Mouse (Mus musculus): ENCODE measurements around the gene Tbxas1. TPM values are rescaled to one million over a fixed set of nuclear protein-coding genes. Genes with fewer than 3 reads are reported as not detected.

Gene Tbxas1
- polyA plus RNA-seq, 1 experiment from 2014 or later, result 3.4 TPM

DNA sequence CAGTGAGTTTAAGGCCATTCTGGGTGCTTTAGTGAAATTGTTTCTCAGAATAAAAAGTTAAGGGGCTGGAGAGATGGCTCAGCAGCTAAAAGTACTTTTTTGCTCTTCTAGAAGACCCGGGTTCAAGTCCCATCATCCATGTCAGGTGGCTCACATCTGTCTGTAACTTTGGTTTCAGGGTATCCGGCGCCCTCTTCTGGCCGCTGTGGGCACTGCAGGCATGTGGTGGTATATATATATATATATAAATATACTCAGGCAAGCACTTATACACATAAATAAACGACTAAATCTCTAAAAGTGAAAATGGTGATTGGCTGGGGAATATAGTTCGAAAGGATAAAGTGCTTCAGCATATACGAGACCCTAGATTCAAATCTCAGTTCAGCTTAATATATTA lies 143.6 kb downstream of the Tbxas1 start:
- no peak overlapping the region for H3K27ac ChIP-seq
- H3K4me2 ChIP-seq, result no peak overlapping the region
- H3K9ac ChIP-seq, result no peak overlapping the region
- H3K36me3 ChIP-seq, result no peaks in the 10 kb centered on the region
- H3K9me3 ChIP-seq, result no peaks in the 10 kb centered on the region
- H3K4me3 ChIP-seq, result no peak overlapping the region
- 72% methylated on average over 7 of the region's 7 CpGs for WGBS
- no peak for ATAC-seq (ENCODE audit: borderline replicate concordance, extremely low read depth, low FRiP score, low TSS enrichment)
- no peaks in the 10 kb centered on the region for H3K27me3 ChIP-seq
- H3K4me1 ChIP-seq, result no peaks in the 10 kb centered on the region

- Histone ChIP-seq H3K36me3 (no peaks in the 10 kb centered on the region), H3K9me3 (no peaks in the 10 kb centered on the region), H3K4me3 (no peak overlapping the region), H3K4me2 (no peak overlapping the region), H3K4me1 (no peaks in the 10 kb centered on the region), H3K27ac (no peak overlapping the region), H3K27me3 (no peaks in the 10 kb centered on the region), H3K9ac (no peak overlapping the region)
- no peak for ATAC-seq (ENCODE audit: borderline replicate concordance, extremely low read depth, low FRiP score, low TSS enrichment)
- WGBS, result 38% methylated on average over 5 of the region's 5 CpGs
These were observed 144.0 kb downstream of the Tbxas1 start for GRCm38 (mm10) chr6:39019219-39019618.

DNA sequence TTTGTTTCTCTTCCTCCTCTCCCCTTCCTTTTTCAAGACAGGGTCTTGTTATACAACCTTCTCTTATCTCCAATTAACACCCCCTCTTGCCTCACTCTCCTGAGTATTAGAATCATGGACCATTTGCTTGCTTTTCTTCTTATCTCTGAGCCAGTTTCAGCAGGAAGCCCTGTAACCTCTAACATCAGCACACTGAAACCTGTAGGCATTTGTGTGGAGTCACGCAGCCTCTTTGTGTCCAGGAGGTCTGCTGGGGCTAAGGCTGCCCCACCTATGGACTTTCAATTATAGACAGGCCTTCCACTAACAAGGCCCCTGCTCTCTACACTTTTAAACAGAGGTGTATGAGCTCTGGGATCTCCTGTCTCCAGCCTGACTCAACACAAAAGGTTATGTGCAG lies 146.7 kb downstream of the Tbxas1 start:
- WGBS, result 72% methylated on average over 1 of the region's 1 CpGs
- ATAC-seq (ENCODE audit: borderline replicate concordance, extremely low read depth, low FRiP score, low TSS enrichment), result no peak; the same call in 1 of the 2 replicates

GRCm38 (mm10) chr6:39022461-39023181 lies 147.4 kb downstream of the Tbxas1 start:
- Histone ChIP-seq H3K4me3 (no peak overlapping the region), H3K36me3 (no peaks in the 10 kb centered on the region), H3K4me1 (no peaks in the 10 kb centered on the region), H3K27ac (no peak overlapping the region), H3K4me2 (no peak overlapping the region), H3K9me3 (no peaks in the 10 kb centered on the region), H3K9ac (no peak overlapping the region), H3K27me3 (no peaks in the 10 kb centered on the region)
- WGBS, result 69% methylated on average over 7 of the region's 7 CpGs
- no peak for ATAC-seq (ENCODE audit: borderline replicate concordance, extremely low read depth, low FRiP score, low TSS enrichment)

More for the DNA sequence above, 146.7 kb downstream of the Tbxas1 start:
- Histone ChIP-seq H3K27ac (no peak overlapping the region), H3K9ac (no peak overlapping the region), H3K27me3 (no peaks in the 10 kb centered on the region), H3K4me2 (no peak overlapping the region), H3K4me1 (no peaks in the 10 kb centered on the region), H3K36me3 (no peaks in the 10 kb centered on the region), H3K4me3 (no peak overlapping the region), H3K9me3 (no peaks in the 10 kb centered on the region)

GRCm38 (mm10) chr6:39024631-39025030 lies 149.4 kb downstream of the Tbxas1 start:
- no peak overlapping the region for H3K9ac ChIP-seq
- H3K4me1 ChIP-seq, result no peaks in the 10 kb centered on the region
- WGBS, result 13% methylated on average over 4 of the region's 4 CpGs
- no peak overlapping the region for H3K4me2 ChIP-seq
- no peaks in the 10 kb centered on the region for H3K27me3 ChIP-seq
- no peak for ATAC-seq (ENCODE audit: borderline replicate concordance, extremely low read depth, low FRiP score, low TSS enrichment)
- H3K4me3 ChIP-seq, result no peak overlapping the region
- H3K27ac ChIP-seq, result no peak overlapping the region
- no peaks in the 10 kb centered on the region for H3K9me3 ChIP-seq
- no peaks in the 10 kb centered on the region for H3K36me3 ChIP-seq

DNA sequence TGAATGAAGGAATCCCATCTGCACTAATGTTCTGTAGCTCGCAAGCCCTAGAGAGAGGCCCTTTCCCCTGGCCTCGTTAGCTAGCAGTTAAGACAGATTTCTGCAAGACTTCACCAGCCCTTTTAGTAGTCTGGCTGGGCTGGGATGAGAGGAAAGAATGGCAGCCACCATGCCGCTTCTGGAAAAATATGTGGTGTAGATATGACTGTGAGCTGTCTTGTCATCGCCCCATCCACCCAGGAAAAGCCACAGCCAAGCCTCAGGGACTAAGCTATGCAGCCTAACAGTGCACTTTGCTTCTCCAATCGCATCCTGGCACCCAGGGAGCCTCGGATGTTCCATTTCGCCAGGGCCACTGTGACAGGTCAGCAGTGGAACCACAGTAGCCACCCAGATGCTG lies 149.8 kb downstream of the Tbxas1 start:
- Histone ChIP-seq H3K9ac (no peak overlapping the region), H3K27me3 (no peaks in the 10 kb centered on the region), H3K36me3 (no peaks in the 10 kb centered on the region), H3K4me1 (no peaks in the 10 kb centered on the region), H3K4me2 (no peak overlapping the region), H3K9me3 (no peaks in the 10 kb centered on the region), H3K27ac (no peak overlapping the region), H3K4me3 (no peak overlapping the region)
- WGBS, result 56% methylated on average over 7 of the region's 7 CpGs
- ATAC-seq (ENCODE audit: borderline replicate concordance, extremely low read depth, low FRiP score, low TSS enrichment), result no peak

DNA sequence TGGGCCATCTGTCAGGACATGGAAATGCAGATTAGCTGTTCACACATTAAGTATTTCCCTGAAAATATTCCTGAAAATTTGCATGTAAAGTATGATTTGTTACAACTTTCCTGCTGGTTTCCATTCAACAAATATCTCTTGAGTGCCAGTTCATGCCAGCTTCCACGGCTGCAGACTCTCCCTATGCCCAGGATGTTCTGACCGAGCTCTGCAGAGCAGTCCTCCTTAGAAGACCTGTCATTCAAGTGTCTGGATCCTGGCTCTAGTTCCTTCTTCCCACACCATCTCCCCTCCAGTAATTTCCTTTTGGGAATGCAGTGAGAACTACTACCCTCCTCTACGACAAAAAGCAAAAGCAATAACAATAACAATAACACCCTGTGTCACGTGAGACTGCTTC lies 155.5 kb downstream of the Tbxas1 start:
- WGBS, result 67% methylated on average over 4 of the region's 4 CpGs
- Histone ChIP-seq H3K27me3 (no peaks in the 10 kb centered on the region), H3K4me3 (no peak overlapping the region), H3K4me2 (no peak overlapping the region), H3K27ac (no peak overlapping the region), H3K36me3 (no peaks in the 10 kb centered on the region), H3K4me1 (no peaks in the 10 kb centered on the region), H3K9ac (no peak overlapping the region), H3K9me3 (no peaks in the 10 kb centered on the region)
- ATAC-seq (ENCODE audit: borderline replicate concordance, extremely low read depth, low FRiP score, low TSS enrichment), result no peak

- H3K4me1 ChIP-seq, result no peaks in the 10 kb centered on the region
- no peak overlapping the region for H3K9ac ChIP-seq
- no peak for ATAC-seq (ENCODE audit: borderline replicate concordance, extremely low read depth, low FRiP score, low TSS enrichment)
- H3K4me3 ChIP-seq, result no peak overlapping the region
- no peaks in the 10 kb centered on the region for H3K36me3 ChIP-seq
- no peaks in the 10 kb centered on the region for H3K27me3 ChIP-seq
- H3K4me2 ChIP-seq, result no peak overlapping the region
- H3K27ac ChIP-seq, result no peak overlapping the region
- WGBS, result 76% methylated on average over 7 of the region's 7 CpGs
- no peaks in the 10 kb centered on the region for H3K9me3 ChIP-seq
These were observed 158.5 kb downstream of the Tbxas1 start for GRCm38 (mm10) chr6:39033676-39034075.

DNA sequence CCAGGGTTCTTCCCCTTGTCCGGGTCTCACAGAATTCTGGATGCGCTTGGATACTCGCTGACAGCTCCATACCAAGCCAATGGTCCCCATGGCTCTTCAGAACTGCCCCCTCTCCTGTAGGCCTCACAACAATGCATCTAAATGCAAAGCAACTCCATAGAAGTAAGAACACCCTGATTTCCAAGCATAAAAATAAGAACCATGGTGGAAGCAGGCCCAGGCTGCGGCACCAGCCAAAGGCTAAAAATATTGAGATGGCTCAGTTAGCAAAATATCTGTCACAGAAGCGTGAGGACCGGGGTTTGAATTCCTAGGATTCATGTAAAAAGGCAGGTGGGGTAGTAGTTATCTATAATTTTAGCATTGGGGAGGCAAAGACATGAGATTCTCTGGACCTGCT lies 159.8 kb downstream of the Tbxas1 start:
- no peak for ATAC-seq (ENCODE audit: borderline replicate concordance, extremely low read depth, low FRiP score, low TSS enrichment)
- 87% methylated on average over 6 of the region's 6 CpGs for WGBS
- Histone ChIP-seq H3K4me3 (no peak overlapping the region), H3K27me3 (no peaks in the 10 kb centered on the region), H3K4me1 (no peaks in the 10 kb centered on the region), H3K9ac (no peak overlapping the region), H3K27ac (no peak overlapping the region), H3K4me2 (no peak overlapping the region), H3K9me3 (no peaks in the 10 kb centered on the region), H3K36me3 (no peaks in the 10 kb centered on the region)

DNA sequence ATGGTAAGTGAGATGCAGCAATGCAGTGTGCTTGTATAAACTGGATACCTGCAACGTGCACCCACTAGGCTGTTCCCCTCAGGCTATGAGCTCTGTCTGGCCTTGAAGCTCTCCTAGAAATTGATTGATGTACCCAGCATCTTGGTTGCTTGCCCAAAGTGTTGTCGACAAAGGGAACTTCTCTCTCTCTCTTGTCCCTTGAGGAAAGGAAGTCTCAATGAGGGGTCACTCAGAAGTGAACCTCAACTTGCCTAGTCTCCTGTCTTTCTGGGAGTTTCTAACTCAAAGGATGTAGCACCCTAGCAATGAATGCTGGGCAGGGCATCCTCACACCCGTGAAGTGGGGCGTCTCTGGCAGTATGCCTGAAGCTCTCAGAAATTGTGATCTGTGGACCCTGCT lies 161.0 kb downstream of the Tbxas1 start:
- Histone ChIP-seq H3K4me3 (no peak overlapping the region), H3K9me3 (no peaks in the 10 kb centered on the region), H3K27me3 (no peaks in the 10 kb centered on the region), H3K36me3 (no peaks in the 10 kb centered on the region), H3K4me2 (no peak overlapping the region), H3K27ac (no peak overlapping the region), H3K4me1 (no peaks in the 10 kb centered on the region), H3K9ac (no peak overlapping the region)
- 69% methylated on average over 4 of the region's 4 CpGs for WGBS
- no peak for ATAC-seq (ENCODE audit: borderline replicate concordance, extremely low read depth, low FRiP score, low TSS enrichment)

GRCm38 (mm10) chr6:39040451-39040850 lies 165.2 kb downstream of the Tbxas1 start:
- Histone ChIP-seq H3K36me3 (no peaks in the 10 kb centered on the region), H3K9ac (no peak overlapping the region), H3K4me2 (no peak overlapping the region), H3K4me3 (no peak overlapping the region), H3K27me3 (no peaks in the 10 kb centered on the region), H3K4me1 (no peaks in the 10 kb centered on the region), H3K9me3 (no peaks in the 10 kb centered on the region), H3K27ac (no peak overlapping the region)
- WGBS, result 62% methylated on average over 9 of the region's 9 CpGs
- no peak for ATAC-seq (ENCODE audit: borderline replicate concordance, extremely low read depth, low FRiP score, low TSS enrichment)

DNA sequence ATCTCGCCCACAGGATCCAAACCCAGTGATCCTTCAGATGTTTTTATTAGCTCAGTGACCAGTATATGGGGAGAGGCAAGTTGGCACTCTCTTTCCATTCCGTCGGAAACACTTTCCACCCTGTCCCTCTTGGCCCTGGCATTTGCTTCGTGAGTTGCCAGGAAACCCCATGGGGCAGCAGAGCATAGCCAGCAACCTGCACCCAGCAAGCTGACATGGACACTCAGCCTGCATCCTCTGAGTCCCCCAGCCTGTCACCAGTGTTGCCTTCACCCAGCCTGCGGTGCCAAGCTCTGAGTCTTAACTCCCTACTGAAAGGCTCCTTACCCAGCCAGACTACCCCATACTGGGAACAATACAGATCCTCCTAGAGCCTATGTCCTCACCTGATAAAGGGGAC lies 173.9 kb downstream of the Tbxas1 start:
- Histone ChIP-seq H3K4me2 (no peak overlapping the region), H3K27me3 (no peaks in the 10 kb centered on the region; the same call in 1 of the 2 replicates), H3K9me3 (no peaks in the 10 kb centered on the region), H3K27ac (no peak overlapping the region), H3K4me1 (0 out of 2 replicates have a peak, but pooled peaks cover 2% of the 10 kb centered on the region), H3K4me3 (no peak overlapping the region), H3K9ac (no peak overlapping the region), H3K36me3 (no peaks in the 10 kb centered on the region)
- ATAC-seq (ENCODE audit: borderline replicate concordance, extremely low read depth, low FRiP score, low TSS enrichment), result no peak
- 67% methylated on average over 5 of the region's 5 CpGs for WGBS

DNA sequence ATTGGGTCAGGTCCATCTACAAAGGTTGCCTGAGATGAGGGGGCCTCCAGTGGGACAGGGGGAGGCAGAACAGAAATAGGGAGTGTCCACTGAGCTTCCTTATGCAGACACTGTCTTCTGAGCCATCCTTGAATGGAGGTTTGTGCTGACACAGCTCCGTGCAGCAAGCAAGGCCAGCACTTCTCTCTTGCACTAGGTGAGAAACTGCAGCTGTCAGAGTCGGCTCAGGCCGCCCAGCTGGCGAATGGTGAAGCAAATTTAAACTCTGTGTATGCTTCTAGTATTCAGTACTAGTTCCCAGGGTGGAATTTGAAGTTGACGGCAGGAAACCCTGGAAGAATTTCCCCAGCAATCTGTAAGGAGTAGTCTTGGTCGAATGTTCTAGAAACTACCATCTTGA lies 175.6 kb downstream of the Tbxas1 start:
- 35% methylated on average over 6 of the region's 6 CpGs for WGBS
- ATAC-seq (ENCODE audit: borderline replicate concordance, extremely low read depth, low FRiP score, low TSS enrichment), result no peak
- no peaks in the 10 kb centered on the region; the same call in 1 of the 2 replicates for H3K27me3 ChIP-seq
- no peak overlapping the region for H3K4me2 ChIP-seq
- peaks cover 7% of the 10 kb centered on the region; the same call in 1 of the 2 replicates for H3K4me1 ChIP-seq
- no peaks in the 10 kb centered on the region for H3K9me3 ChIP-seq
- no peak overlapping the region for H3K4me3 ChIP-seq
- H3K27ac ChIP-seq, result no peak overlapping the region
- H3K9ac ChIP-seq, result no peak overlapping the region
- H3K36me3 ChIP-seq, result no peaks in the 10 kb centered on the region
